Mouse (Mus musculus) spleen, adult 2 months (tissue): ENCODE results near the gene 2610318N02Rik. TPM values are rescaled to one million over a fixed set of nuclear protein-coding genes. Genes with fewer than 3 reads are reported as not detected.

ENCODE experiments used
- DNase-seq, 2 experiments: peaks; one replicate each; pipeline versions ENCODE4 v3.0.0 to v3.0.0-alpha.2; 2012 to 2021; ENCODE audit warnings: low spot score in 2 of 2, low read depth in 1 of 2
- H3K27ac ChIP-seq: fragments of 200-500 bp; 2 replicates; pipeline ENCODE4 v1.5.1; 2012; ENCODE audit warnings: low read length, inconsistent platforms; ENCODE audit not compliant: insufficient read depth
- H3K27me3 ChIP-seq: fragments of 200-500 bp; 2 replicates; pipeline ENCODE4 v1.6.1; 2012; ENCODE audit warnings: mild to moderate bottlenecking, moderate library complexity, low read length, inconsistent platforms; ENCODE audit not compliant: control insufficient read depth, insufficient read depth
- H3K36me3 ChIP-seq: fragments of 200-500 bp; 2 replicates; pipeline ENCODE4 v1.6.1; 2012; ENCODE audit warnings: mild to moderate bottlenecking, low read length, inconsistent platforms; ENCODE audit not compliant: control insufficient read depth, insufficient read depth
- H3K4me1 ChIP-seq: fragments of 200-500 bp; 2 replicates; pipeline ENCODE4 v1.6.1; 2011; ENCODE audit warnings: inconsistent platforms; ENCODE audit not compliant: control insufficient read depth, insufficient read depth, insufficient read length
- H3K4me3 ChIP-seq: fragments of 200-500 bp; 2 replicates; pipeline ENCODE4 v1.5.1; 2011; ENCODE audit warnings: mild to moderate bottlenecking, inconsistent platforms; ENCODE audit not compliant: insufficient read depth, insufficient read length; ENCODE audit errors: extremely low read depth
- CTCF ChIP-seq: fragments of 200-500 bp; IDR thresholded peaks from 2 replicates; pipeline ENCODE4 v1.5.1; 2011; ENCODE audit warnings: mild to moderate bottlenecking, inconsistent platforms; ENCODE audit not compliant: insufficient read depth, insufficient read length, insufficient replicate concordance; ENCODE audit errors: extremely low read depth
- POLR2A ChIP-seq: fragments of 200-500 bp; IDR thresholded peaks from 2 replicates; pipeline ENCODE4 v1.6.1; 2011; ENCODE audit warnings: low read depth, low read length, inconsistent platforms
- WGBS: fragments of 180-500 bp; shearing (Covaris S2); methylation state at CpG from one replicate; pipeline ENCODE4 v1.1.7; 2018; 5-methylcytosine and 5-hydroxymethylcytosine counted together
- polyA plus RNA-seq: library from polyadenylated mRNA; depleted of rRNA; stranded (reverse); fragments of >200 nt; gene quantifications from 2 replicates; pipeline ENCODE4 v1.2.3, GENCODE M21; 2012

Gene 2610318N02Rik
- polyA plus RNA-seq, 1 experiment: 6.2 TPM

DNA sequence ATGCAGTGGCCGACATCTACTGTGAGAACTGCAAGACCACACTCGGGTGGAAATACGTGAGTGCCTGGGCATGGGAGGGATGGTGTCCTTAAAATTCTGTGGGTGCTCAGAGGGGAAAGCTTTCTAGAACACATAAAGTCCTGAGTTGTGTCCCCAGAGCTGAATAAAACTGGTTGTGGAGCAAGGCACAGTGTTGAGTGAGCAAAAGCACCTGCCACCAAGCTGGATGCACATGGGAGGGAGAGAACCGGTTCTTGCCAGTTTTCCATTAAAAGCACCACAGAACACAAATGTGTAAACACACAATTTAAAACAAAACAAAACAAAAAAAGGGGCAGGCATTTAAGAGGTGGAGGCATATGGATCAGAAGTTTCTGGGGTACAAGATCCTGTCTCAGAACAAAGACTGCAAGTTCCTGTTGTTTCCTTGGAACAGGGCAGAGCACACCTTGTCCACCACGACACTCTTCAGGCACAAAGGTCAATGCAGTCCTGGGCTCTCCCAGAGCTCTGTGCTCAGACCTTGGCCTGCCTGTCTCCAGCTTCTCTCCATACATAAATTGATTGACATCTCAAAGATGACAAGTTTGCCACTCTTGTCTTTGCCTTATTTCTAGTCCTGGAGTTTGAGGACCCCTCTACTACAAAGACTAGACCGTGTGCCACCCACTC is 42.7 kb downstream of the 2610318N02Rik start:
- no peak for TF ChIP-seq POLR2A
- no peak for TF ChIP-seq CTCF
- no peak for DNase-seq
- Histone ChIP-seq H3K36me3 (peaks cover 13% of the 10 kb centered on the region), H3K27me3 (no peaks in the 10 kb centered on the region), H3K27ac (no peak overlapping the region), H3K4me1 (no peaks in the 10 kb centered on the region), H3K4me3 (no peak overlapping the region)
- 87% methylated on average over 6 of the region's 6 CpGs for WGBS

DNA sequence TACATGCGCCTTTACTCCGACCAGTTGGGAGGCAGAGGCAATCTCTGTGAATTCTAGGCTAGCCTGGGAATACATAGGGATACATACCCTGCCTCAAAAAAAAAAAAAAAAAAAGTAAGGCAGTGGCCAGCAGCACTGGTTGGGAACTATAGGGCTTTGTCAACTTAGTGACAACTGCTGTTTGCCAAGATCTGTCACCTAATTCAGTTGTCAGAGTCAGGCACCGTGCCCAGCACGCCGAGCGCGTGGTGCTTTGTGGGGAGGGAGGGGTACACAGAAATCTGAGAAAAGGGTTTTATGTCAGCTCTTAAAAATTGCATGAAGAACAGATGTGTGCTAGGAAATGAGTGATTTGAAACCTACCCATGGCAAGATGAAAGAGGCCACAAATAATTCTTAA is 46.9 kb downstream of the 2610318N02Rik start:
- TF ChIP-seq POLR2A (no peak), CTCF (no peak)
- H3K4me3 ChIP-seq: no peak overlapping the region
- 92% methylated on average over 7 of the region's 7 CpGs for WGBS
- no peaks in the 10 kb centered on the region for H3K27me3 ChIP-seq
- H3K36me3 ChIP-seq: peaks cover 6% of the 10 kb centered on the region
- DNase-seq: no peak
- no peaks in the 10 kb centered on the region for H3K4me1 ChIP-seq
- no peak overlapping the region for H3K27ac ChIP-seq

- H3K27ac ChIP-seq: no peak overlapping the region
- DNase-seq: no peak
- H3K27me3 ChIP-seq: no peaks in the 10 kb centered on the region
- no peak for TF ChIP-seq CTCF
- no peak for TF ChIP-seq POLR2A
- H3K4me1 ChIP-seq: no peaks in the 10 kb centered on the region
- H3K36me3 ChIP-seq: no peaks in the 10 kb centered on the region
- H3K4me3 ChIP-seq: no peak overlapping the region
Measured at GRCm38 (mm10) chr16:17076869-17077268, 48.1 kb downstream of the 2610318N02Rik start.

DNA sequence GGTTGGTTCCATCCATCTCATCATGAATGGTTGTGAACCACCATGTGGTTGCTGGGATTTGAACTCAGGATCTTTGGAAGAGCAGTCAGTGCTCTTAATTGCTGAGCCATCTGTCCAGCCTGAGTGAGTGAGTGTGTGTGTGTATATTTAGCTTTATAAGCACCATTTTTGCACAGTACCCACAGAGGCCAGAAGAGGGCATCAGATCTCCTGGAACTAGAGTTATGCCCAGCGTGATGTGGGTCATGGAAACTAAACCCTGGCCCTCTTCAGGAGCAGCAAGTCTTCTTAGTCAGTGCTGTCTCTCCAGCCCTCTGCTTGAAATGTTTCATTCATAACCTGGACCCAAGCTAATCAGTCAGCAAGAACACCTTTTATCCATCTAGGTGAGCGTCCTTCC is 48.7 kb downstream of the 2610318N02Rik start:
- no peaks in the 10 kb centered on the region for H3K27me3 ChIP-seq
- H3K27ac ChIP-seq: no peak overlapping the region
- H3K36me3 ChIP-seq: no peaks in the 10 kb centered on the region
- no peak for TF ChIP-seq CTCF
- TF ChIP-seq POLR2A: no peak
- H3K4me1 ChIP-seq: no peaks in the 10 kb centered on the region
- no peak for DNase-seq
- no peak overlapping the region for H3K4me3 ChIP-seq
- 93% methylated on average over 2 of the region's 2 CpGs for WGBS

GRCm38 (mm10) chr16:17073000-17073399 is 52.0 kb downstream of the 2610318N02Rik start:
- H3K27ac ChIP-seq: no peak overlapping the region
- H3K4me1 ChIP-seq: 0 out of 2 replicates have a peak, but pooled peaks cover 4% of the 10 kb centered on the region
- DNase-seq: no peak
- no peak for TF ChIP-seq CTCF
- H3K36me3 ChIP-seq: no peaks in the 10 kb centered on the region
- H3K27me3 ChIP-seq: no peaks in the 10 kb centered on the region
- no peak overlapping the region for H3K4me3 ChIP-seq
- WGBS: 91% methylated on average over 7 of the region's 7 CpGs

DNA sequence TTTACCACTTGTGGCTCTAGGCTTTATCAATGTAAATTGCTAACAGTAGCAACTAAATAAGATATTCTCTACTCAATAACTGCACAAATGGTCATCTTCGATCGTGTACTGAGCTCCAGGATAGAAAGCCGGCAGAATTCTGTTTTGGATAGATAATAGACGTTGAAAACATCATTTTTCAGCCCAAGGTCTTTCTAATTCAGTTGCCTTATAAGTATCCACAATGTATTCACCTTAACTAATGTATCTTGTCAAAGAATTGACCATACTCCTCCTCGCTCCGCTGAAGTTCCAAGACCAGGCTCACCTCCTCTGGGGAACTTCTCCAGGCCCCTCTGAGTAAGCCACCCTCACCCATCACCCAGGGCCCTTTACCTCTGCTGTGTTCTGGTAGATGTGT is 54.3 kb downstream of the 2610318N02Rik start:
- TF ChIP-seq POLR2A: no peak
- TF ChIP-seq CTCF: no peak
- H3K4me3 ChIP-seq: no peak overlapping the region

DNA sequence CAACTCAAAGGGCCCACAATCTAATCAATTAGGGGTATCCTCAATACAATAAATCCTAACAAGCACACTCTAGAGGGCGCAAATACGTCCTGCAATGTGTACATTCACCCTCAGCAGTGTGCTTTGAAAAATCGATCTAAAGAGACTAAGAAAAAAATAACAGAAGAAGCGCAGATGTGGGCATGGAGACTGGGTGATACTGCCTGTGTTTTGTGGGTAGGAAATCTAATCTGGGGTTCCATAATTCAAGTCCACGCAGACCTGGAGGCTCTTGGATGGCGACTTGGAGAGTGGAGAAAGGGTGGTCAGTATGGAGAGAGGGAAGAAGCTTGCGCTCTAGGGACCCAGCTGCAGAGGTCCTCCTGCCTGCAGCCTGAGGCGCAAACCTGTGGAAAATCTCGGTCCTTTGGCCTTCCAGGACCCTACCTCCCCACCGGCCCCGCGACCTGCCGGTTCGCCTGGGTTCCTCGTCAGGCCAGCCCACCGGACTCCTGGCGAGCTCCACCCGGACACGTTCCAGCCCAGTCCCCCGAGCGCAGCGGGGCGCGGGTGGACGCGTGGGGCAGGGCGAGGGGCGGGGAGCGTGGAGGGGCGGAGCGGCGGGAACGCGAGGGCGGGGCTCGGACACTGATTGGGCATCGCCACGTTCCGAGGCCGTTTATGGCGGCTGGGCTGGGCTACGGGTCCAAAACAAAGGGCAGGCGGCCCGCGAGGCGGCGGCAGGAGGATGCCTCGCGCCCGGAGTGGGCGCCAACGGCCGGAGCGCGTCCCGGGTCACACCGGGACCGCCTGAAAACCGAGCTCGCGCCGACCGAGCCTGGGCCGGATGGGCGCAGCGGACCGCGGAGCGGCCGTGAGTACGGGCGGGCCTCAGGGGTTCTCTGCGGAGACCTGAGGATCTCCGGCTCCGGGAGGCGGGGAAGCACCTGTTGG is 55.2 kb downstream of the 2610318N02Rik start, which contains the start of gene Ypel1:
TSS of gene Ypel1 (plus strand) at position 186 of the 933 bp plus-strand sequence.
- WGBS: under 1% methylated on average over 73 of the region's 76 CpGs
- peak; percentile 20 for TF ChIP-seq POLR2A
- no peak for TF ChIP-seq CTCF
- Histone ChIP-seq H3K36me3 (no peaks in the 10 kb centered on the region), H3K4me3 (peak within 1 kb of the TSS; percentile 72), H3K27ac (0 out of 2 replicates have a peak within 1 kb of the TSS, but pooled peaks have one; percentile 21), H3K27me3 (no peaks in the 10 kb centered on the region), H3K4me1 (0 out of 2 replicates have a peak, but pooled peaks cover 4% of the 10 kb centered on the region)
- DNase-seq: peak; percentile 21 to 77

More for the DNA sequence above, 54.3 kb downstream of the 2610318N02Rik start:
- DNase-seq: no peak
- no peaks in the 10 kb centered on the region for H3K27me3 ChIP-seq
- no peaks in the 10 kb centered on the region for H3K36me3 ChIP-seq
- H3K4me1 ChIP-seq: 0 out of 2 replicates have a peak, but pooled peaks cover 4% of the 10 kb centered on the region
- no peak overlapping the region for H3K27ac ChIP-seq
- WGBS: 53% methylated on average over 6 of the region's 6 CpGs
